In the genomic region with DNA sequence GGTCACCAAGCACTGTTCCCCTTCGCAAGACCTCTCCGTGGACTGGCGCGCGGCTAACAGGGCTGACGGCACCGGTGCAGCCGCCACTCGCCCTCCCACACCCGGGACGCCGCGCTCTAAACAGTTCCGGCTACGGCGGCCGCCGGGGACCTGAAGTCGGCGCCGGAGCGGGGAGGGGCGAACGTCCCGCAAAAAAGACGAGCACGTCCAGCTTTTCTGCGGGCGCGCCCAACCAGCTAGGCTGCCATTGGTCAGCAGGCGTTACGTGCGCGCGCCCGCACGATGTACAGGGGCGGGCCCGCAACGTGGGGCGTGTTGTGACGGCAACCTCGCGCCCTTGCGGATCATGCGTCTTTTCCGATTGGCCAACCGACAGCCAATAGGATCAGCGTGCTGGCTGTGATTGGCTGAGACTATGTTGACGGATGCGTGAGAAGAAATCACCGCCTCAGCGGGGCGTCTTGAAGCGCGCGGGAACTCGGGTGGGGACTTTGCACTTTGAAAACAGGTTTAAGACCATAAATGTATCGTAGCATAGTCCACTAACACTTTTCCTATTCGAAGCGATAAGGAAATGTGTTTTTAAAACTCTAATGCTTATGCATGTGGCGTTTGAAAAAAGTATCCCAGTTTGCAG, we compare ENCODE assay signal across 8 mouse cellular contexts. TPM values are rescaled to one million over a fixed set of nuclear protein-coding genes. Genes with fewer than 3 reads are reported as not detected.
DNase-seq lines count a peak whose midpoint lies in the region; ATAC-seq and TF ChIP-seq lines count a peak whose summit lies in the region.

Gene Cramp1l (minus strand): TSS at position 134 of the 637 bp plus-strand sequence.
Gene Ift140 (plus strand): TSS at position 431 of the 637 bp plus-strand sequence.

- peak within 1 kb of the TSS; percentile 85 for H3K4me3 ChIP-seq in bone marrow macrophage, adult 2 months (ENCODE audit: insufficient read depth, low read length)
- peak within 1 kb of the TSS; percentile 93 for H3K4me3 ChIP-seq in embryonic fibroblast, embryonic 13.5 days (ENCODE audit: insufficient read depth, low read length)
- H3K4me3 ChIP-seq in kidney, embryonic 14.5 days (ENCODE audit: low read length), result peak within 1 kb of the TSS; percentile 79
- peak within 1 kb of the TSS; percentile 100 for H3K4me3 ChIP-seq in limb, embryonic 15.5 days

- H3K4me1 ChIP-seq in bone marrow macrophage, adult 2 months (ENCODE audit: control insufficient read depth, insufficient read depth, low read length), result peaks cover 11% of the 10 kb centered on the region
- no peaks in the 10 kb centered on the region for H3K4me1 ChIP-seq in embryonic fibroblast, embryonic 13.5 days (ENCODE audit: control insufficient read depth, insufficient read depth, low read length)
- H3K4me1 ChIP-seq in kidney, embryonic 14.5 days (ENCODE audit: control insufficient read depth, insufficient read depth, low read length), result peaks cover 14% of the 10 kb centered on the region; the same call in 1 of the 2 replicates
- peaks cover 19% of the 10 kb centered on the region for H3K4me1 ChIP-seq in limb, embryonic 15.5 days

- ATAC-seq in kidney, embryonic 14.5 days (ENCODE audit: low FRiP score, low TSS enrichment), result peak; percentile 98
- ATAC-seq in limb, embryonic 15.5 days (ENCODE audit: insufficient number of reproducible peaks, low FRiP score, low TSS enrichment, low read depth), result peak; percentile 98

- peak; percentile 99 for DNase-seq in A20 (ENCODE audit: low read depth, low spot score)
- peak; percentile 99 for DNase-seq in heart, adult 9 months (ENCODE audit: low spot score in 2 of 2)
- peak; percentile 97 for DNase-seq in monocyte, adult 2 months (ENCODE audit: low read depth in 1 of 2, low spot score in 2 of 2)
- peak; percentile 99 for DNase-seq in spleen, postnatal 36 days (ENCODE audit: low spot score in 2 of 2)

- TF ChIP-seq POLR2A in bone marrow macrophage, adult 2 months (IDR thresholded peaks at IDR 0.05; ENCODE audit: borderline replicate concordance, low read depth, low read length), result no peak
- TF ChIP-seq POLR2A in embryonic fibroblast, embryonic 13.5 days (IDR thresholded peaks at IDR 0.05; ENCODE audit: low read depth, low read length), result peak; percentile 71

- WGBS in kidney, embryonic 14.5 days, result under 1% methylated on average over 62 of the region's 62 CpGs
- WGBS in limb, embryonic 15.5 days, result under 1% methylated on average over 62 of the region's 62 CpGs

- H3K36me3 ChIP-seq in kidney, embryonic 14.5 days (ENCODE audit: control insufficient read depth, insufficient read depth, low read length), result peaks cover 20% of the 10 kb centered on the region
- peaks cover 20% of the 10 kb centered on the region for H3K36me3 ChIP-seq in limb, embryonic 15.5 days

- H3K9ac ChIP-seq in kidney, embryonic 14.5 days (ENCODE audit: low read depth, low read length), result peak within 1 kb of the TSS; percentile 96
- peak within 1 kb of the TSS; percentile 86 for H3K9ac ChIP-seq in limb, embryonic 15.5 days

- peak within 1 kb of the TSS; percentile 53 for H3K27ac ChIP-seq in bone marrow macrophage, adult 2 months (ENCODE audit: insufficient read depth, low read depth, low read length)
- peak within 1 kb of the TSS; percentile 45 for H3K27ac ChIP-seq in embryonic fibroblast, embryonic 13.5 days (ENCODE audit: insufficient read depth, low read length)
- H3K27ac ChIP-seq in kidney, embryonic 14.5 days (ENCODE audit: low read depth, low read length), result peak within 1 kb of the TSS; percentile 82
- H3K27ac ChIP-seq in limb, embryonic 15.5 days, result peak within 1 kb of the TSS; percentile 86

- TF ChIP-seq CTCF in bone marrow macrophage, adult 2 months (IDR thresholded peaks at IDR 0.05; ENCODE audit: low read depth, low read length), result no peak
- no peak for TF ChIP-seq CTCF in embryonic fibroblast, embryonic 13.5 days (IDR thresholded peaks at IDR 0.05; ENCODE audit: borderline replicate concordance, insufficient read depth, low read length)

- H3K4me2 ChIP-seq in kidney, embryonic 14.5 days (replicated peaks; ENCODE audit: low read depth, low read length), result peak within 1 kb of the TSS; percentile 90
- peak within 1 kb of the TSS; percentile 93 for H3K4me2 ChIP-seq in limb, embryonic 15.5 days

- H3K9me3 ChIP-seq in kidney, embryonic 14.5 days (ENCODE audit: control insufficient read depth, low read length), result no peaks in the 10 kb centered on the region
- no peaks in the 10 kb centered on the region for H3K9me3 ChIP-seq in limb, embryonic 15.5 days

- no peaks in the 10 kb centered on the region for H3K27me3 ChIP-seq in kidney, embryonic 14.5 days (ENCODE audit: control insufficient read depth, insufficient read depth, low read length)
- H3K27me3 ChIP-seq in limb, embryonic 15.5 days, result no peaks in the 10 kb centered on the region

RNA-seq across cellular contexts. Expression of gene Cramp1l, which starts in this region (rescaled TPM):
- polyA plus RNA-seq in bone marrow macrophage, adult 2 months (2012; ENCODE audit: insufficient read depth, insufficient read length, missing spikeins), result 16.0 and 17.3 TPM in 2 replicates
- 14.3 and 14.5 TPM in 2 replicates for polyA plus RNA-seq in embryonic fibroblast, embryonic 13.5 days (2011; ENCODE audit: insufficient read length, low read depth, missing spikeins)
- 8.5 and 11.6 TPM in 2 replicates for polyA plus RNA-seq in kidney, embryonic 14.5 days (2014; fragmentation: Nextera tagmentation; extraction: Ambion mirVana)
- 6.0 and 6.2 TPM in 2 replicates for polyA plus RNA-seq in limb, embryonic 15.5 days (2015; fragmentation: Nextera tagmentation; extraction: Ambion mirVana)

RNA-seq across cellular contexts. Expression of gene Ift140, which starts in this region (rescaled TPM):
- 16.8 and 20.4 TPM in 2 replicates for polyA plus RNA-seq in bone marrow macrophage, adult 2 months (2012; ENCODE audit: insufficient read depth, insufficient read length, missing spikeins)
- 13.1 and 17.8 TPM in 2 replicates for polyA plus RNA-seq in embryonic fibroblast, embryonic 13.5 days (2011; ENCODE audit: insufficient read length, low read depth, missing spikeins)
- 15.5 and 23.6 TPM in 2 replicates for polyA plus RNA-seq in kidney, embryonic 14.5 days (2014; fragmentation: Nextera tagmentation; extraction: Ambion mirVana)
- polyA plus RNA-seq in limb, embryonic 15.5 days (2015; fragmentation: Nextera tagmentation; extraction: Ambion mirVana), result 14.9 and 17.0 TPM in 2 replicates

Comparison
In these comparisons a context has a peak if more than half of its experiments do, and no peak if none do; other contexts are left out.
1. Peak in every context shown above with its lines: DNase-seq, ATAC-seq, H3K4me3 ChIP-seq and H3K27ac ChIP-seq.